Mouse (Mus musculus): ENCODE results near the gene Ugt1a6b.

- TF ChIP-seq NANOG (IDR thresholded peaks at IDR 0.05; ENCODE audit: borderline replicate concordance, low read length): no peak
- TF ChIP-seq CTCF (conservative IDR thresholded peaks at IDR 0.05; ENCODE audit: low read length): no peak
These were observed 142.8 kb downstream of the Ugt1a6b start for GRCm38 (mm10) chr1:88245881-88246280.

Measured in E14TG2a.4 (cell line).